Mouse (Mus musculus) gastrocnemius, postnatal 4 days (tissue): ENCODE data around the gene Tie1. TPM values are rescaled to one million over a fixed set of nuclear protein-coding genes. Genes with fewer than 3 reads are reported as not detected.
A peak's percentile ranks its signal among the peaks of the same experiment; 100 is the strongest.

Experiments
- DNase-seq, 2 experiments: peaks; one replicate each; pipeline ENCODE4 v3.0.0; 2021 to 2022; ENCODE audit warnings: low spot score in 2 of 2, mixed read lengths in 2 of 2
- total RNA-seq, 2 experiments: library from RNA; stranded (reverse); gene quantifications; 2 replicates each; pipeline ENCODE4 v1.2.3; 2021

The Tie1 gene
- total RNA-seq, 2 experiments from 2014 or later = 41.5 to 44.1 TPM

- no peak for DNase-seq
These were observed 12.9 kb downstream of the Tie1 start for GRCm38 (mm10) chr4:118476773-118477530.

GRCm38 (mm10) chr4:118472687-118473086 lies 17.2 kb downstream of the Tie1 start:
- no peak for DNase-seq

- no peak for DNase-seq
These were observed 18.6 kb downstream of the Tie1 start for GRCm38 (mm10) chr4:118471281-118471680.

DNA sequence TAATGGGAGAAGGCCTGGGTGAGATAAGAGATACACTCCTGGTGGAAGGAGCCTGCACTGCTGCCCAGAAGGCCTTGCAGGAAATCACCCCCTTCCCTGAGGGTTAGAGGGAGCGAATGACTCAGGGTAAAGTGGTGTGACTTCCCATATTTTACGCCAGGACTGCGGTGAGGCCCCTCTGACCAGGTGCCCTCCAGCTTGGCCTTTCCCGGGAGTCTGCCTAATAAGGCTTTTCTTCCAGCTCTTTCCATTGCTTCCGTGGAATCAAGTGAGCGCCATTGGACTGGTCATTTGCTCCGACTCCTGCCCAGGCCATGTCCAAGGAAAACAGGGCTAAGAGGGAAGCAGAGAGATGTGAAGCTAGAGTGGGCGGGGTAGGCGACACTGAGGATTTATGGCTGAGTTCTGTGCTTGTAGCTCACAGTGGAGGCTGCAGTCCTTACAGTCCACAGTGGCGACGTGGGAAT lies 24.1 kb downstream of the Tie1 start:
- no peak for DNase-seq

GRCm38 (mm10) chr4:118464956-118465355 lies 24.9 kb downstream of the Tie1 start:
- no peak for DNase-seq

DNA sequence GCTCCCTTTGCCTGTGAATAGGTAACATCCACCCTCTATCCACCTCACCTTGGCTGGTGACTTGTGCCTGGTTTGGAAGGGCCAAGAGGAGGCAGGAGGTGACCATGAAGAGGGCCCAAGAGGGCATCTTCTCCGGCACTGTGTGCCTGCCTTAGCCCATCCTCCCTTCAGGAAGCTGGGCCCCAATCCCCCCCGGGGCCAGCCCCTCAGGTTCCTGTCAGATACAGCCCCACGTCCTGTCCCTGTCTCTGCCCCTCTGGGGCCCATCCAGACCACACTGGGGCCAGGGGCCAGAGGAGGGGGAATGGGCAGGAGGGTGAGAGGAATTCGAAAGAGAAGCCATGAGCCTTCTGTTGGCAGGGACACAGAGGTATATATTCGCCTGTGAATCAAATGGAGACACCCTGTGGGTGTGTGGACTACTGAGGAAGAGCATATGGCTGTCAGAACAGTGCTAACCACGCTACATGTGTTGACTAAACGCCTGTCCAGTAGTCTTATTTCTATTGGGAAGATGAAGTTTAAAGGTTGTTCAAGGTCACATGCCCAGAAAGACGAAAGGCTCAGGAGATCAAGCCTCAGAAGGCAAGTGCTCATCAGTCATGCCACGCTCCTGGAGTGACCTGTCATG lies 32.4 kb downstream of the Tie1 start, which contains the start of gene Mpl:
Mpl (minus strand) TSS at position 169 of the 631 bp plus-strand sequence.
- DNase-seq = no peak

DNA sequence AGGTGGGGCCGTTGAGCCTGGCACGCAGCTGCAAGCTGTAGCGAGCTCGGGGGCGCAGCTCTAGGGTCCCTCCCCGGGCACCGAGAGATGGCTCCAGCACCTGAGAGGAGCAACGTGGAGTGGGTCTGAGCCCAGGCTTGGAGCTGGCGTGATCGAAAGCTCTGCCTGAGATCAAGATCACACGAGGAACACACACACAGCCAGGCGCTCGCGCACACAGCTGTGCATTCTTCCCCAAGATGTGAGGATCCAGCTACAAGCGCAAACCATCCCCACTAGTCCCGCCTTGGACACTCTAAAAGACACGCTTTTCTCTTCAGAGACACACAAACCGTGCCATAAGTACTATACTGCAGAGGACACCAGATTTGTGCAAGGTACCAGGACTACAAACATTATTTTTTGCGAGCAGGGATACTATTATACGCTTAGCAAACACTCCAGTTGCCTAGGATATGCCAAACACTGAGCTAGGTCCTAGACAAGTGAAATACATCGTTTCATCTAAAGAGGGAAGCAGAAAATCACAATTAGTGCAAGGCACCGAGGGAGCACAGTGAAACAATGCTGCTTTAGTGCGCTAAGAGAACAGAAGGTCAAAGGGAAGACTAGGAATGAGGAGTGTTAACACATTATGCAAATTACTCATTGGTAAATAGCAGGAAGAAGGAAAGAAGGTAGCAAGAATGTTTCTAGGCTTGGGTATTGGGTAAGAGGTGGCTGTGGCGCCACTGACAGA lies 43.3 kb downstream of the Tie1 start:
- no peak for DNase-seq

GRCm38 (mm10) chr4:118445781-118446414 lies 44.0 kb downstream of the Tie1 start:
- DNase-seq = peak in 1 of 2 experiments; percentile 48

DNA sequence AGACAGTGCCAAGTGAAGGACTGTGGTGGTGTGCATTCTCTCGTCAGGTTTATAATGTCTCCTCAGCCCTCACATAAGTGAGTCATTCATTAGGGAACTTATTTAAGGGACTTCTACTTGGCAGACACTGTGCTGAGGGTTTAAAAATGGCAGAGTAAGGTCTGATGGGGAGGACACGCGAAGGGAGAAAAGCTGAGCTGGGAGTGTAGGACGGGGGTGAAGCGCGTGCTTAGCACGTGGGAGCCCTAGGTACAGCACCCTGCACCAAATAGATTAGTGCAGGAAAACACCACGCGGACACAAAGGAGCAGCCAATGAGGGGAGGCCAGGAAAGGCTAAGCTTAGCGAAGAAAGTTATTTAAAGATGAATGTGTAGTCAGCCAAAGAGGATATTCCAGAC lies 44.8 kb downstream of the Tie1 start:
- no peak for DNase-seq

DNA sequence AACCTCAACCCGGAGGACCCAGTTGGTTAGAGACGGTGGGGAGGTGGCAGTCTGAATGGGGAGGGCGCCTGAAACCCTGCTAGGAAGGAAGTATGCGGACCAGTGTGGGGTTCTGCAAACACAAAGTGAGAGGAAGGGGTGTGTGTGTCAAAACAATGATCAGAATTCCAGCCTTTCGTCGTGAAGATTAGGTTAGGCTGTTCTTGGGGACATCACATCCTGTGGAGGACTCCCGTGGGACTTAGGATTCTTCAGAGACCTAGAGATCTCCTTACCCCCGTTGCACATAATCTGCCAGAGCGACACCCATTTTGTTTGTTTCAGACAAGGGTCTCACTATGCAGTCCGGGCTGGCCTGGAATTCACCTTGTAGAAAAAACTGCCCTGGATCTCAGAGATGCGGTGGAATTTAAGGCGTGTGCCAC lies 52.0 kb downstream of the Tie1 start:
- DNase-seq = no peak

GRCm38 (mm10) chr4:118436820-118437603 lies 52.8 kb downstream of the Tie1 start, which contains the start of gene Cdc20:
Cdc20 (minus strand) TSS chr4:118437352.
- DNase-seq = peak; percentile 80 to 94

DNA sequence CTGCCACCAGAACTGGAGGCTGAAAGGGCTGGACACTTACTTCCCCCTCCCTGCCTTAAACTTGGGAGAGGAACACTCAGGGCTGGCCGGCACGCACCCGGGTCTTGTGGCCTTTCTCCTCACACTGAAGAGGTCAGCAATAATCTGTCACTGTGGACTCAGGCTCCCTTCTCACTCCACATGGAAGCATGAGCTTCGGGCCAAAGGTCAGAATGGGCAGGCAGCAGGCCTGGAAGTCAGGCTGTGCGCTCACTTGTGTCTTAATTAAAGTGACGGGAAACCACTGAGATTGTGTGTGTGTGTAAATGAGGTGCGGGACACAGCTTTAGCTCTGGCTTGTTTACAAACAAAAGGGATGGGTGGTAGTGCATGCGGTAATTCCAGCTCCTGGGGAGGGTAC lies 57.5 kb downstream of the Tie1 start:
- no peak for DNase-seq

DNA sequence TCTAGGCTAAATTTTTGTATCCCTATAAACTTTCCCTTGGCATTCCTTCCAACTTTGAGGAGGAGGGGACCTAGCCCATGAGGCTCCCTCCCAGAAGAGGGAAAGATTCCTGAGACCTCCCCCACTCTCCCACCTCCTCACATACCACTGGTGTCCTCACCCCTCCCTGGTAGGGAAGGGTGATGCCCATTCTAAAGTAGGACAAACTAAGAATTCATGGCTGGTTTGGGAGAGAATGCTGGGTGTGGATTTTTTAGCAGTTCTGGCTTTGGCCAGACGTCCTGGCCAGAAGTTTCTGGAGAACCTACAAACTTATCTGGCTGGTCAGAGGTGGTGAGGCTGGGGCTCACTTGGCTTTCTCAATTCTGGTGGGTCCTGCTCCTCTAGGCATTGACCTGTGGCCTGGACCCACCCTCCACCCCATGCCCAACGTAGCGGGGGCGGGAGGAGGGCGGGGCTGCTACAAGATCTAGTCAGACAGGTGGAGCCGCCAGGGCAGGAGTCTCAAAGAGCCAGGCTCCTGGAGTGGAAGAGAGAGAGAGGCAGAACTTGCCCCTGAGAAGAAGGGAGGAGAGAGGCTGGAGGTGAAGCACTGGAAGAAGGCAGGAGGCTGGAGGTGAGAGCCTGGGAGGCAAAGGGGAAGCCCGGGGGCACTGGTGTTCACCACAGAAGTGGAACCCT lies 60.5 kb downstream of the Tie1 start:
- no peak for DNase-seq

DNA sequence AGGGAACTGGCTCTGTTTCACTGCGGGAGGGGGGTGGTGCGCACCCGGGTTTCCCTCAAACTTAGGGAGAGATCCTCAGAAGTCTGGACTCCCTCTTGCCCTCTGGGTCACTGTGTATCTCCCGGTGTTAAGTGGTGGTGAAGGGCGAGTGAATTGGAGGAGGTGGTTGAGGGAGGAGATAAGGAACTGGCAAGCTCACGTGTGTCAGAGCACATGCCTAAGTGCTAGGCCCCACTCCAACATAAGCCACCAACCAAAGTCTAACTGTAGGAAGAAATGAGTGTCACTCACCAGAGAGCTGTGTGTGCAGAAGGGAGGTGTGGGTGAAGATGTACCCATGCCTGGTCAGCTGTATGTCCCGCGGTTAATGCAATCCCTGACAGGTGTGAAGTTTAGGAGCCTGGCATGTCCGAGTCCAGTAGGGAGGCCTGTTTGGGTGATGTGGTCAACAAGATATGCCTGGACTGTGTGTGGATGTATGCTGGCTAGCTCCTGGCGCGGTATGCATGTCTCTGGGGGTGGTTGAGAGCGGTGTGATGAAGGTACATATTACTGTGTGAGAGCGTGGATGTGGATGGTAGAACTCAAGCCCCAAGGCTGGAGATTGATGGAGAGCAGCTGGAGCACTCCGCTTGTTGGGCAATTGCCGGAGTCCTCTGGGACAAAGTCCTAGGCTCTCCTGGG lies 61.2 kb downstream of the Tie1 start:
- DNase-seq = no peak

- peak; percentile 91 to 94 for DNase-seq
These were observed 62.0 kb downstream of the Tie1 start, which contains the start of gene Elovl1 for GRCm38 (mm10) chr4:118427768-118428451. Elovl1 (plus strand) TSS chr4:118428093.

GRCm38 (mm10) chr4:118427415-118427767 lies 62.5 kb downstream of the Tie1 start:
- no peak for DNase-seq

DNA sequence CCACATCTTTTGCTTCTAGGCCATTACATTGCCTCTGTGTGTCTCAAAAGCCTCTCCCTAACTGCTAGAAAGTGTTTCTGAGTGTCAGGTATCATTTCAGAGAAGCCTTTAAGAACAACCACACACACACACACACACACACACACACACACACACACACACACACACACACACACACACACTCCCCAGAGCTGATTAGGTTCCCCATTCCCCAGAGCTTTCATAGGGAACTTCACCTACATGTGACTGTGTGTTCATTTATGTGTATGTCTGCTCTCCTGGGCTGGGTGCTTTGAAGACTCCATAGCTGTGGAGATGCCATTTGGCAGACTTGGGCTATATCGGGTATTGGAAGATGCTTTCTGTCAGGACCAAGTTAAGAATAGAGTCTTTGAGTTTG lies 64.5 kb downstream of the Tie1 start:
- DNase-seq = no peak

DNA sequence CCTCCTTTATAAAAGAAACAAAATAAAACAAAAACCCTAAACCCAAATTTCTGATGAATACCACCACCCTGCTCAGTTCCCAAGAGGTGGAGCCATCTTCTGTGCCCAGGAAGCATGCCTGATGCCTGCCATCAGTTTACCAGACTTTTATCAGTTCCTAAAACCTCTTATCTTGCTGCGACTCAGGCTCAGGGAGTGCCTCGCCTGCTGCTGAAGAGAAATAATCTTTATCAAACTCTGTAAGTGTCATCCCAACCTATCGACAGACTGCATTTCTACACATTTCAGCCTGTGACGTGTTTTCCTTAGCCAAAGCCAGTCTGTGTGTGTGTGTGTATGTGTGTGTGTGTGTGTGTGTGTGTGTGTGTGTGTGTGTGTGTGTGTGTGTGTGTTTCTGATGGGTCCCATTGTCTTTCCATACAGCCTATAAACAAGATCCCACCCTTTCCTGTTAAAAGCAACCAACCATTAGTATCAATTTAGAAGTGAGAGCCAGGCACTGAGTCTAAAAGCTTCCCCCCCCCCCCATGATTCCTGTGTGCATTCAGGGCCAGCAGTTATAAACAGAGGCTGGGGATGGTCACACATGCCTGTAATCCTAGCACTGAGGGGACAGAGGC lies 65.2 kb downstream of the Tie1 start:
- DNase-seq = no peak
